Mouse (Mus musculus) kidney, postnatal 0 days (tissue): ENCODE results near the gene Entr1. TPM values are rescaled to one million over a fixed set of nuclear protein-coding genes. Genes with fewer than 3 reads are reported as not detected.
A peak's percentile ranks its signal among the peaks of the same experiment; 100 is the strongest.
"Not testable (repeated sequence)": the region's sequence is repeated elsewhere in the genome, so short reads cannot be mapped to it uniquely, and the experiment has no call there.

Experiments used
- ATAC-seq: fragments of 200-750 bp; cut with Nextera tagmentation; replicated peaks from 2 replicates; pipeline ENCODE4 v1.8.0; 2017; ENCODE audit warnings: low read depth, moderate number of reproducible peaks, moderate TSS enrichment, moderate library complexity; ENCODE audit not compliant: low FRiP score
- DNase-seq: peaks from one replicate; pipeline ENCODE4 v3.0.0-alpha.2; 2016; ENCODE audit warnings: low spot score
- H3K27ac ChIP-seq: fragments of 300-500 bp; sonication (generic); 2 replicates; pipeline ENCODE4 v1.5.1; 2014; ENCODE audit warnings: mild to moderate bottlenecking
- H3K27me3 ChIP-seq: fragments of 300-500 bp; sonication (generic); 2 replicates; pipeline ENCODE4 v1.6.1; 2014; ENCODE audit warnings: low read length, mixed read lengths; ENCODE audit not compliant: insufficient read depth
- H3K36me3 ChIP-seq: fragments of 300-500 bp; sonication (generic); 2 replicates; pipeline ENCODE4 v1.6.1; 2014; ENCODE audit warnings: low read length, mixed read lengths; ENCODE audit not compliant: insufficient read depth
- H3K4me1 ChIP-seq: fragments of 300-500 bp; sonication (generic); replicated peaks from 2 replicates; pipeline ENCODE4 v1.6.1; 2014; ENCODE audit warnings: antibody characterized with exemption, low read length, mixed read lengths; ENCODE audit not compliant: insufficient read depth
- H3K4me2 ChIP-seq: fragments of 300-500 bp; sonication (generic); 2 replicates; pipeline ENCODE4 v1.6.1; 2014; ENCODE audit warnings: mild to moderate bottlenecking, low read length, moderate library complexity, mixed read lengths
- H3K4me3 ChIP-seq: fragments of 300-500 bp; sonication (generic); replicated peaks from 2 replicates; pipeline ENCODE4 v1.5.1; 2014; ENCODE audit warnings: low read depth, low read length
- H3K9ac ChIP-seq: fragments of 300-500 bp; sonication (generic); 2 replicates; pipeline ENCODE4 v1.6.1; 2014; ENCODE audit warnings: low read depth, low read length
- H3K9me3 ChIP-seq: fragments of 300-500 bp; sonication (generic); replicated peaks from 2 replicates; pipeline ENCODE4 v1.6.1; 2016; ENCODE audit warnings: low read length, inconsistent platforms, mixed read lengths
- CTCF ChIP-seq: IDR thresholded peaks from 2 replicates; pipeline ENCODE4 v1.5.1; 2016; ENCODE audit warnings: antibody characterized with exemption, low read depth, mild to moderate bottlenecking, moderate library complexity
- WGBS: fragments of 180-500 bp; shearing (Covaris S2); extraction: QIAGEN DNeasy Blood & Tissue Kit; methylation state at CpG from one replicate; pipeline ENCODE4 v1.1.7; 2014; 5-methylcytosine and 5-hydroxymethylcytosine counted together
- polyA plus RNA-seq: library from polyadenylated mRNA; unstranded; fragments of >200 nt; fragmentation: Nextera tagmentation; extraction: Ambion mirVana; gene quantifications from 2 replicates; pipeline ENCODE4 v1.2.1, GENCODE M21; 2015

The Entr1 gene
- polyA plus RNA-seq, 1 experiment from 2014 or later = 88.0 TPM

- ATAC-seq (no peak), DNase-seq (no peak)
- Histone ChIP-seq H3K9ac (no peak overlapping the region), H3K9me3 (no peaks in the 10 kb centered on the region), H3K4me3 (no peak overlapping the region), H3K36me3 (peaks cover 71% of the 10 kb centered on the region), H3K27ac (no peak overlapping the region), H3K4me2 (no peak overlapping the region), H3K4me1 (no peaks in the 10 kb centered on the region), H3K27me3 (no peaks in the 10 kb centered on the region)
- 82% methylated on average over 8 of the region's 8 CpGs for WGBS
- TF ChIP-seq CTCF = no peak
Observed at GRCm38 (mm10) chr2:26398978-26399377, 9.9 kb upstream of the Entr1 start.

DNA sequence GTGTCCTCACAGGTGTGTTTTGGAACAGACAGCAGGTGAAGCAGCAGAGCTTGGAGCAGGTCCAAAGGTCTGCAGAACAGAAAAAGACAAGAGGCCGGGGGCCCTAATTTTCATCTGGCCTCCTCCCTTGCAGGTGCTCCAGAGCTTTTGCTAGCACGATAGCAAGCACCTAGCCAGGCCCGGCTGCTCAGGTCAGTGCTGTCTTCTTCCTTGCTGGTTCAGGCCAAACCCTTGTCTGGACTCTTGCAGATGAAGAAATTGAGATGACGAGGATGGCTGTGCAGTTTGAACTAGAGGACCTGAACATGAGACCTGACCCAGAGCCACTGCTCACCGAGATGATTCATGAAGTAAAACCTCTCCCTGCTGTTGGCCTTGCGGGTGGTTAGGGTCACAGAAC is 2.5 kb upstream of the Entr1 start:
- no peak for TF ChIP-seq CTCF
- no peak overlapping the region for H3K27ac ChIP-seq
- no peak for ATAC-seq
- H3K36me3 ChIP-seq = peaks cover 60% of the 10 kb centered on the region
- H3K27me3 ChIP-seq = no peaks in the 10 kb centered on the region
- no peak overlapping the region for H3K4me2 ChIP-seq
- H3K9ac ChIP-seq = no peak overlapping the region
- no peak for DNase-seq
- no peaks in the 10 kb centered on the region for H3K9me3 ChIP-seq
- 87% methylated on average over 6 of the region's 6 CpGs for WGBS
- no peak overlapping the region for H3K4me3 ChIP-seq
- peaks cover 9% of the 10 kb centered on the region for H3K4me1 ChIP-seq

- TF ChIP-seq CTCF = no peak
Observed at GRCm38 (mm10) chr2:26390954-26391353, 1.8 kb upstream of the Entr1 start.

DNA sequence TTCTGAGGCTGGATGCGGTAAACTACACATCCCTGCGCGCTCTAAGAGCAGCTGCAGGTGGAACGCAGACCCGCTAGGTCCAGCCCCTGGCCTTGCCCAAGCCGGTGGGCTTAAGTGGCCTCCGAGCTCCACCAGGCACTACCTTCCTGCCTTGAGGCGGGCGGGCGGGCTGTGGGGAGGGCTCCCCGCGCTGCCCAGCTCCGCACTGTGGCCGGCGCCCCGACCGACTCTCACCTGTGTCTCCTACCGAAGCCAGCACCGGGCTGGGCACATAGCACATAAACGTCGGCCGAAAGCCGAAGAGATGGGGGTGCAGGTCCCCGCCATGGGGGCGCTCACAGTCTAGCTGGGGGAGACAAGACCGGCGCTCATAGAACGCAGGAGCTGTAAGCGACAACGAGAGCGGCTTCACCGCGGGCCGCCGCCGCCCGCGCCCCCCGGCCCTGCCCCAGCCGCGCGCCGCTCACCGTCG is 398 bp downstream of the Entr1 start:
- 2% methylated on average over 43 of the region's 45 CpGs for WGBS
- Histone ChIP-seq H3K9me3 (no peaks in the 10 kb centered on the region), H3K4me3 (peak overlapping the region; percentile 97), H3K36me3 (peaks cover 55% of the 10 kb centered on the region), H3K9ac (peak overlapping the region; percentile 94), H3K4me2 (peak overlapping the region; percentile 98), H3K27ac (peak overlapping the region; percentile 63), H3K27me3 (no peaks in the 10 kb centered on the region), H3K4me1 (peaks cover 9% of the 10 kb centered on the region)
- peak; percentile 12 for DNase-seq
- peak; percentile 34 for ATAC-seq
- no peak for TF ChIP-seq CTCF

More at GRCm38 (mm10) chr2:26390954-26391353, 1.8 kb upstream of the Entr1 start:
- Histone ChIP-seq H3K27me3 (no peaks in the 10 kb centered on the region), H3K4me3 (no peak overlapping the region), H3K36me3 (peaks cover 54% of the 10 kb centered on the region), H3K9me3 (no peaks in the 10 kb centered on the region), H3K4me1 (peaks cover 9% of the 10 kb centered on the region), H3K9ac (no peak overlapping the region), H3K4me2 (no peak overlapping the region), H3K27ac (no peak overlapping the region)
- ATAC-seq (no peak), DNase-seq (no peak)
- 75% methylated on average over 3 of the region's 3 CpGs for WGBS

DNA sequence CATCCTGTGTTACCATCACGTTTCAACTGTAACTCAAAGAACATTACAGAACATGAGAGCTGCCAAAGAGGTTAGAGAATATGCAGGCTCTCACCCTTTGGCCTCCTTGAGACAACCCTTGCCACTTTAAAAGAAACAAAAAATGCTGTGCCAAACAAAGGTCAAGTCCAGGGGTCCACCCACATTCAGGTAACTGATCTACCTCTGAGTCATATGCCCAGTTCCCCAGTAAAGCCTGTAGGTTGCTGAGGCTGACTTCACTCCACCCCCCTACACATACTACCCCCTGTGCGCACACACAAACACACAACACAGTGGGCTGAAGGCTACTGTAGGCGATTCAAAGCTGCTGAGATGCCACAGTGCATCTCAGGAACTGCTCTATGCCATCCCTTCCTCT is 1.4 kb downstream of the Entr1 start:
- H3K4me1 ChIP-seq = peaks cover 9% of the 10 kb centered on the region
- 79% methylated on average over 3 of the region's 3 CpGs for WGBS
- H3K27me3 ChIP-seq = no peaks in the 10 kb centered on the region
- ATAC-seq (peak; percentile 54), DNase-seq (no peak)
- H3K9me3 ChIP-seq = no peaks in the 10 kb centered on the region
- H3K4me2 ChIP-seq = no peak overlapping the region
- H3K9ac ChIP-seq = peak overlapping the region; percentile 8; the same call in 1 of the 2 replicates
- no peak overlapping the region for H3K4me3 ChIP-seq
- TF ChIP-seq CTCF = no peak
- H3K36me3 ChIP-seq = peaks cover 53% of the 10 kb centered on the region
- no peak overlapping the region for H3K27ac ChIP-seq

DNA sequence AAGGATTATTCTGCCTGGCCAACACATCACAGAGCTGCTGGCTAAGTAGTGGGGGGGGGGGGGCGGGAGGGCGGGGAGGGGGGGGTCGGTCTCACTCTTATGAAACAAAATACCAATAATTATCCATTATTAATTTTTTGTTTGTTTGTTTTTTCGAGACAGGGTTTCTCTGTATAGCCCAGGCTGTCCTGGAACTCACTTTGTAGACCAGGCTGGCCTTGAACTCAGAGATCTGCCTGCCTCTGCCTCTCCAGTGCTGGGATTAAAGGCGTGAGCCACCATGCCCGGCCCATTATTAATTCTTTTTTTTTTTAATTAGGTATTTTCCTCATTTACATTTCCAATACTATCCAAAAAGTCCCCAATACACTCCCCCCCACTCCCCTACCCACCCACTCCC is 8.2 kb downstream of the Entr1 start:
- H3K27ac ChIP-seq, DNase-seq, H3K4me1 ChIP-seq, ATAC-seq, H3K9me3 ChIP-seq, H3K27me3 ChIP-seq: not testable (repeated sequence)
- H3K36me3 ChIP-seq = peaks cover 44% of the 10 kb centered on the region
- H3K9ac ChIP-seq = peak overlapping the region; percentile 79; the same call in 1 of the 2 replicates
- H3K4me3 ChIP-seq = peak overlapping the region; percentile 78
- H3K4me2 ChIP-seq = peak overlapping the region; percentile 95
- WGBS = 34% methylated on average over 6 of the region's 6 CpGs
